In the genomic region with DNA sequence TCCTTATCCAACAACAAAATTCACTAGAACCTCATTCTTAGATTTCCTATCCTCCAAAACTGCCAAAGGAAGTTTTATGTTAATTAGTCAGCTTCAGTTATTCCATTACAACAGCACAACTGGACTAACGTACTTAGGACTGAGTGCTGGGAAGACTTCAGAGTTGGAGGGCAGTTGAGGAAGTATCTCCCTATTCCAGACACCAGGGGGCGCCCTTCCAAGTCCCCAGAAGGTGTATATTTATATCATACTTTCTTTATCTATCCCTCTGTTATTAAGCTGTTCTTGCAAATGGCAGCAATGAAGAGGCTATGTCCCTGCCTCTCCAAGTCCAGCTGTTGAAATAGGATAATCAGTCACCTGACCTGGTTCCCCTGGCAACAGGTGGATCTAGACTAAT, we compare ENCODE assay signal across 9 mouse cellular contexts.
DNase-seq lines count a peak whose midpoint lies in the region; ATAC-seq and TF ChIP-seq lines count a peak whose summit lies in the region.
"Had no signal": no experiment of that assay in that cellular context is flagged by ENCODE, and none has a peak within 500 bp of the region (broad histone marks: within the 10 kb centered on the region; RNA-seq: fewer than 3 reads in every experiment).

No protein-coding gene starts in this region.

- H3K4me2 ChIP-seq in kidney, embryonic 14.5 days (replicated peaks; ENCODE audit: low read depth, low read length): no peak overlapping the region
- H3K4me2 ChIP-seq: midbrain, embryonic 12.5 days had no signal

- no peak overlapping the region for H3K4me3 ChIP-seq in kidney, embryonic 14.5 days (ENCODE audit: low read length)
- H3K4me3 ChIP-seq in ES-Bruce4 (ENCODE audit: low read depth, low read length): no peak overlapping the region
- H3K4me3 ChIP-seq: midbrain, embryonic 12.5 days had no signal

- peak; percentile 34 for TF ChIP-seq CTCF in ES-Bruce4 (IDR thresholded peaks at IDR 0.05; ENCODE audit: low read depth, low read length)
- TF ChIP-seq CTCF in brain, embryonic 14.5 days (IDR thresholded peaks at IDR 0.05; ENCODE audit: borderline replicate concordance, extremely low read depth, insufficient read depth, insufficient read length): peak; percentile 33; the same call in 1 of the 2 replicates

- DNase-seq in kidney, adult 18-20 months: peak; percentile 30
- no peak for DNase-seq in brain, embryonic 14.5 days (ENCODE audit: low read depth)
- DNase-seq in lung, postnatal 10 days: peak; percentile 15
- DNase-seq in frontal cortex, postnatal 10 days (ENCODE audit: low spot score in 2 of 2): no peak
- DNase-seq in layer of hippocampus, postnatal 36 days: no peak
- no peak for DNase-seq in right cerebral cortex, adult 2 months (ENCODE audit: low spot score in 2 of 2)

- ATAC-seq in kidney, embryonic 14.5 days (ENCODE audit: low FRiP score, low TSS enrichment): no peak

- H3K36me3 ChIP-seq in kidney, embryonic 14.5 days (ENCODE audit: control insufficient read depth, insufficient read depth, low read length): no peaks in the 10 kb centered on the region
- no peaks in the 10 kb centered on the region for H3K36me3 ChIP-seq in ES-Bruce4 (ENCODE audit: control insufficient read depth, insufficient read depth, low read length, poor library complexity, severe bottlenecking)
- H3K36me3 ChIP-seq: midbrain, embryonic 12.5 days had no signal

- H3K9me3 ChIP-seq in kidney, embryonic 14.5 days (ENCODE audit: control insufficient read depth, low read length): no peaks in the 10 kb centered on the region
- no peaks in the 10 kb centered on the region for H3K9me3 ChIP-seq in ES-Bruce4 (replicated peaks; ENCODE audit: control insufficient read depth, insufficient read depth, low read length, poor library complexity, severe bottlenecking)
- H3K9me3 ChIP-seq: midbrain, embryonic 12.5 days had no signal

- TF ChIP-seq POLR2A in ES-Bruce4 (IDR thresholded peaks at IDR 0.05; ENCODE audit: insufficient read depth, low read length): no peak
- no peak for TF ChIP-seq POLR2A in brain, embryonic 14.5 days (IDR thresholded peaks at IDR 0.05; ENCODE audit: borderline replicate concordance, extremely low read depth, insufficient read depth, insufficient read length, poor library complexity, severe bottlenecking)

- TF ChIP-seq EP300 in ES-Bruce4 (IDR thresholded peaks at IDR 0.05; ENCODE audit: insufficient read depth, low read depth, low read length): no peak

- 31% methylated on average over 2 of the region's 2 CpGs for WGBS in kidney, embryonic 14.5 days

- H3K4me1 ChIP-seq in kidney, embryonic 14.5 days (ENCODE audit: control insufficient read depth, insufficient read depth, low read length): no peaks in the 10 kb centered on the region
- H3K4me1 ChIP-seq in ES-Bruce4 (ENCODE audit: control insufficient read depth, insufficient read depth, low read length): no peaks in the 10 kb centered on the region
- H3K4me1 ChIP-seq: midbrain, embryonic 12.5 days had no signal

- H3K27me3 ChIP-seq in kidney, embryonic 14.5 days (ENCODE audit: control insufficient read depth, insufficient read depth, low read length): no peaks in the 10 kb centered on the region
- peaks cover 2% of the 10 kb centered on the region; the same call in 1 of the 2 replicates for H3K27me3 ChIP-seq in ES-Bruce4 (ENCODE audit: control insufficient read depth, insufficient read depth, low read length, poor library complexity, severe bottlenecking)
- H3K27me3 ChIP-seq: midbrain, embryonic 12.5 days had no signal

- H3K9ac ChIP-seq in kidney, embryonic 14.5 days (ENCODE audit: low read depth, low read length): no peak overlapping the region
- no peak overlapping the region for H3K9ac ChIP-seq in ES-Bruce4 (ENCODE audit: low read depth, poor library complexity, severe bottlenecking)
- H3K9ac ChIP-seq: midbrain, embryonic 12.5 days had no signal

- no peak overlapping the region for H3K27ac ChIP-seq in kidney, embryonic 14.5 days (ENCODE audit: low read depth, low read length)
- no peak overlapping the region for H3K27ac ChIP-seq in ES-Bruce4 (ENCODE audit: insufficient read depth, low read length)
- H3K27ac ChIP-seq: midbrain, embryonic 12.5 days had no signal

Comparison
In these comparisons a context has a peak if more than half of its experiments do, and no peak if none do; other contexts are left out.
1. DNase-seq: peak in kidney, adult 18-20 months (single experiment) and lung, postnatal 10 days (single experiment); none in brain, embryonic 14.5 days (single experiment), frontal cortex, postnatal 10 days (0 of 2), layer of hippocampus, postnatal 36 days (0 of 2) and right cerebral cortex, adult 2 months (0 of 2).